Mouse (Mus musculus) myocyte (in vitro differentiated cells): ENCODE results near the gene Ugt1a6a. TPM values are rescaled to one million over a fixed set of nuclear protein-coding genes. Genes with fewer than 3 reads are reported as not detected.
"Not testable (repeated sequence)": the region's sequence is repeated elsewhere in the genome, so short reads cannot be mapped to it uniquely, and the experiment has no call there.

Experiments
- H3K27me3 ChIP-seq: one replicate; pipeline ENCODE4 v1.6.1; 2011; ENCODE audit not compliant: control insufficient read depth, insufficient read depth, insufficient read length
- H3K36me3 ChIP-seq: one replicate; pipeline ENCODE4 v1.6.1; 2011; ENCODE audit not compliant: control insufficient read depth, insufficient read depth
- H3K4me2 ChIP-seq: one replicate; pipeline ENCODE4 v1.6.1; 2011; ENCODE audit warnings: low read depth, control low read depth
- H3K4me3 ChIP-seq: one replicate; pipeline ENCODE4 v1.5.1; 2011; ENCODE audit warnings: mild to moderate bottlenecking, control low read depth, moderate library complexity
- H3K79me2 ChIP-seq: one replicate; pipeline ENCODE4 v1.6.1; 2011; ENCODE audit not compliant: control insufficient read depth, insufficient read depth
- H3ac ChIP-seq: one replicate; pipeline ENCODE4 v1.6.1; 2011; ENCODE audit not compliant: control insufficient read depth, insufficient read length
- CEBPB ChIP-seq: IDR thresholded peaks from 2 replicates; pipeline ENCODE4 v1.6.1; 2011; ENCODE audit warnings: mild to moderate bottlenecking, moderate library complexity; ENCODE audit not compliant: poor library complexity, insufficient read depth, severe bottlenecking
- E2F4 ChIP-seq: IDR thresholded peaks from one replicate; pipeline ENCODE4 v1.6.1; 2011; ENCODE audit warnings: mild to moderate bottlenecking, control low read depth, moderate library complexity; ENCODE audit not compliant: insufficient read depth
- MAX ChIP-seq: IDR thresholded peaks from one replicate; pipeline ENCODE4 v1.6.1; 2011; ENCODE audit warnings: low read depth, mild to moderate bottlenecking, control low read depth
- MYOD1 ChIP-seq, 3 experiments: IDR thresholded peaks; one replicate each; pipeline ENCODE4 v1.6.1; 2011; ENCODE audit warnings: control low read depth in 2 of 3, low read depth in 2 of 3, mild to moderate bottlenecking in 2 of 3, moderate library complexity in 1 of 3; ENCODE audit not compliant: insufficient read length in 2 of 3, control insufficient read depth in 1 of 3
- MYOG ChIP-seq, 3 experiments: IDR thresholded peaks; one replicate each; pipeline ENCODE4 v1.6.1; 2011; ENCODE audit warnings: control low read depth in 2 of 3, low read depth in 2 of 3, mild to moderate bottlenecking in 2 of 3; ENCODE audit not compliant: insufficient read length in 2 of 3, control insufficient read depth in 1 of 3, insufficient read depth in 1 of 3
- POLR2A ChIP-seq: IDR thresholded peaks from one replicate; pipeline ENCODE4 v1.6.1; 2011; ENCODE audit warnings: low read depth, mild to moderate bottlenecking, control low read depth, moderate library complexity; ENCODE audit not compliant: insufficient read length
- POLR2AphosphoS2 ChIP-seq: IDR thresholded peaks from one replicate; pipeline ENCODE4 v1.6.1; 2011; ENCODE audit warnings: low read depth, control low read depth; ENCODE audit not compliant: insufficient read length
- REST ChIP-seq: IDR thresholded peaks from one replicate; pipeline ENCODE4 v1.6.1; 2011; ENCODE audit warnings: mild to moderate bottlenecking, control low read depth, moderate library complexity; ENCODE audit not compliant: insufficient read depth, insufficient read length
- SRF ChIP-seq: IDR thresholded peaks from one replicate; pipeline ENCODE4 v1.6.1; 2011; ENCODE audit warnings: low read depth; ENCODE audit not compliant: control insufficient read depth, insufficient read length
- TCF12 ChIP-seq: IDR thresholded peaks from one replicate; pipeline ENCODE4 v1.6.1; 2011; ENCODE audit warnings: mild to moderate bottlenecking, control low read depth; ENCODE audit not compliant: poor library complexity, insufficient read depth, severe bottlenecking
- TCF3 ChIP-seq: IDR thresholded peaks from one replicate; pipeline ENCODE4 v1.6.1; 2011; ENCODE audit warnings: low read depth, control low read depth; ENCODE audit not compliant: insufficient read length
- USF1 ChIP-seq: IDR thresholded peaks from one replicate; pipeline ENCODE4 v1.6.1; 2011; ENCODE audit warnings: low read depth, mild to moderate bottlenecking, control low read depth, moderate library complexity
- polyA plus RNA-seq: library from polyadenylated mRNA; unstranded; fragments of >200 nt; fragmentation: generic; extraction: Trizol; gene quantifications from one replicate; pipeline ENCODE4 v1.2.1, GENCODE M21; 2012; ENCODE audit warnings: missing spikeins

Gene Ugt1a6a
- 8.9 TPM for polyA plus RNA-seq

DNA sequence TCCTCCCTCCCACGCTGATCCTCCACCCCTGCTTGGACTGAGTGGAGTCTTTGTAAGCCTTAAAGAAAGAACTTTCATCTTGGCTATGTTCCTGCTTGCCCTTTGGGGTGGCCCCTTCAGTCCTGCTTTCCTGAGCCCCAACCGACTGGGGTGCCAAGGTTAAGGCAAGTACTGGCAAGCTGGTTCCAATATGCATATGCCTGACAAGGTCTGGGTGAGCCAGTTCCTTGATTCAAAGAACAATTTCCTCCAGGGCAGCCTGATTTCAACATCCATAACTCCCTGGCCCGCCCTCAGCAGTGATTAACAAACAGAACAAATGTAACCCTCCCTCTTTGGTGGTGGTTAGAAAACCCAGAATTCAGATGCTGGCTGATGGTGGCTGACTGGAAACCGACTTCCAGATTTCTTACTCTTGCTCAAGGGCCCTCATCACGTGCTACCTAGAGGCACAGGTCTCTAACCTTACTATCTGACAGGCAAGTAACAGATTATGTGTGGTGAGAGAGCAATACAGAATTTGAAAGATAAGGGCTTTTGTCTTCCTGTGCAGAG, at the start of gene Ugt1a6a:
Ugt1a6a (plus strand) TSS at position 353 of the 555 bp plus-strand sequence.
- H3ac ChIP-seq, H3K4me3 ChIP-seq, H3K27me3 ChIP-seq, H3K79me2 ChIP-seq, H3K36me3 ChIP-seq: not testable (repeated sequence)
- peak within 1 kb of the TSS; percentile 51 for H3K4me2 ChIP-seq
- TF ChIP-seq POLR2A (peak; percentile 17), CEBPB (peak; percentile 55; the same call in 1 of the 2 replicates)

DNA sequence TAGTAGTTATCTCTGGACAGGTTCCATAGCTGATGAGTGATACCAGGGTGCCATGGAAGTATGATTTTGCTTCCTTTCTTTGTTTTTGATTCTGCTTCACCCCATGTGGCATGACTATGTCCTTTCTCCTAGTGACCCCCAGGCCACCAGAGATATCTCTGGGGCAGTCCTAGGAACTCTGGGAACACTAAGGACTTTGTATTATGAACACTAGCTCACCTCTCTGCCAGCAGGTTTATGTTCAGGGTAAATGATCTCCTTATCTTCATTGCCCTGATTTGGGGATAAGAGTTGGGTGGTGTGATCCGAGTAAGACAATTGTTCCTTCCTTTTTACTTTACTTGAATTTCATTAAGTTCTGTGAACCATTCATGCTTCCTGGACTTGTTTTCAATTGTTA, 48.5 kb upstream of the Ugt1a6a start:
- no peaks in the 10 kb centered on the region for H3K79me2 ChIP-seq
- H3K36me3 ChIP-seq = no peaks in the 10 kb centered on the region
- H3ac ChIP-seq = no peak overlapping the region
- no peaks in the 10 kb centered on the region for H3K27me3 ChIP-seq
- no peak overlapping the region for H3K4me2 ChIP-seq
- no peak overlapping the region for H3K4me3 ChIP-seq
- TF ChIP-seq POLR2A = no peak
- TF ChIP-seq TCF3 = no peak
- TF ChIP-seq CEBPB = no peak
- TF ChIP-seq REST = no peak
- no peak for TF ChIP-seq POLR2AphosphoS2
- no peak for TF ChIP-seq USF1
- no peak for TF ChIP-seq MYOD1 (IDR thresholded peaks at IDR 0.05; ENCODE audit: control insufficient read depth in 1 of 3, insufficient read length in 2 of 3, low read depth in 2 of 3)
- no peak for TF ChIP-seq SRF
- no peak for TF ChIP-seq MYOG (IDR thresholded peaks at IDR 0.05; ENCODE audit: control insufficient read depth in 1 of 3, insufficient read depth in 1 of 3, insufficient read length in 2 of 3, low read depth in 2 of 3)
- no peak for TF ChIP-seq TCF12
- TF ChIP-seq MAX = no peak
- TF ChIP-seq E2F4 = no peak

DNA sequence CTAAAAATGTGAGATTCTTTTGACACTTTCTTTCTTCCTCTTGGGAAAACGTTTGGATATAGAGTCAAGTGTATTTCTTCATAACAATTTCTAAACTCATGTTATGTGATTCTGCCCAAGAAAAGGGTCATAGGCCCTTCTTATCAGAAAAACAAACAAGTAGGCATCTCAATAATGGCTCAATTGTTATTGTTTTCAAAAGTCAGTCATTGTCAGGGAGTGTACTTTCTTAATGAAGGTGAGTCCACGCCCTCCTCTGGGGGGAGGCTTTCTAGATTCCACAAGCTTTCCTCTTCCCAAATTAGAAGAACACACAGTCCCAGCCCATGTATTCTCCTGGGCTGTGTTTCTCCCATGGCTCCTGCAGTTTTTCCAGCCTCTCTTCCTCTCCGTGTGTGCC, 47.1 kb upstream of the Ugt1a6a start, which contains the start of gene Ugt1a8:
Ugt1a8 (plus strand) TSS at position 301 of the 400 bp plus-strand sequence.
- H3K36me3 ChIP-seq = no peaks in the 10 kb centered on the region
- TF ChIP-seq POLR2A (no peak), SRF (no peak), MYOG (IDR thresholded peaks at IDR 0.05; ENCODE audit: control insufficient read depth in 1 of 3, insufficient read depth in 1 of 3, insufficient read length in 2 of 3, low read depth in 2 of 3) (no peak), POLR2AphosphoS2 (no peak), E2F4 (no peak), TCF3 (no peak), MAX (no peak), REST (no peak), TCF12 (no peak), CEBPB (no peak), MYOD1 (IDR thresholded peaks at IDR 0.05; ENCODE audit: control insufficient read depth in 1 of 3, insufficient read length in 2 of 3, low read depth in 2 of 3) (no peak), USF1 (no peak)
- no peak within 1 kb of the TSS for H3K4me2 ChIP-seq
- no peak within 1 kb of the TSS for H3ac ChIP-seq
- H3K4me3 ChIP-seq = no peak within 1 kb of the TSS
- H3K27me3 ChIP-seq = no peaks in the 10 kb centered on the region
- no peaks in the 10 kb centered on the region for H3K79me2 ChIP-seq

DNA sequence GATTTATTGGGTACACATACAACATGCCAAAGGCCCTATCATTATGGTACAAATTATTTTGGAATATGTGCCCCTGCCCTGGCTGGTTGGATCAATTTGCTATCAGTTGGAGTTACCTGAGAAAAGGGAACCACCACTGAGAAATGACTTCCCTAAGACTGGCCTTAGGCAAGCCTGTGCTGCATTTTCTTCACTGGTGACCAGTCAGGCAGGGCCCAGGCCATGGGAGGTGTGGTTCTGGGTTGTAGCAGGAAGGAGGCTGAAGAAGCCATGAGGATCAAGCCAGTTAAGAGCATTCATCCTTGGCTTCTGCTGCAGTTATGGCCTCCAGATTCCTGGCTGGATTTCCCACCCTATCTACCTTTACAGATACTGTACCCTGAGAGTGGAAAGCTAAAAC, 42.3 kb upstream of the Ugt1a6a start:
- H3K27me3 ChIP-seq = no peaks in the 10 kb centered on the region
- no peak overlapping the region for H3K4me2 ChIP-seq
- no peaks in the 10 kb centered on the region for H3K36me3 ChIP-seq
- H3K79me2 ChIP-seq = no peaks in the 10 kb centered on the region
- H3ac ChIP-seq = no peak overlapping the region
- TF ChIP-seq TCF12 (no peak), CEBPB (no peak), POLR2AphosphoS2 (no peak), E2F4 (no peak), USF1 (no peak), TCF3 (no peak), MYOG (IDR thresholded peaks at IDR 0.05; ENCODE audit: control insufficient read depth in 1 of 3, insufficient read depth in 1 of 3, insufficient read length in 2 of 3, low read depth in 2 of 3) (no peak), SRF (no peak), MYOD1 (IDR thresholded peaks at IDR 0.05; ENCODE audit: control insufficient read depth in 1 of 3, insufficient read length in 2 of 3, low read depth in 2 of 3) (no peak), MAX (no peak), REST (no peak)
- H3K4me3 ChIP-seq = no peak overlapping the region

DNA sequence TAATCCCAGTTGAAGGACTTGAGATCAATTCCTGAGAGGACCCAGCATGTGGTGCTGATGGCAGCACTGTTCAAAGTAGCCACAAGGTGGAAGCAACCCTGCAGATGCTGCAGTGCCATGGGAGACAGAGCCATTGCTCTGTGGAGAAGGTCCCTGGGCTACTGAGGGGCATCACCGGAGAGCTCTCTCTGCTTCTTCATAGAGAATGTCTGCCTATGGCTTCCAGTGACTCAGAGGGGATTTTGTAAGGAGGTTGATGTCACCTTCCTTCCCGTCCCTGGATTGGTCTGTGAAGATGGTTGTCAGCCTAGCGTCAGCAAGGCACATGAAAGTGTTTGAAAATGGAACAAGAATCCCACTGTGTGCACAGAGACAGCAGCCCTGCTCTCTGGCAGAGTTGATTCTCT, 40.3 kb upstream of the Ugt1a6a start:
- not testable (repeated sequence) for H3K4me3 ChIP-seq, H3K27me3 ChIP-seq, H3K36me3 ChIP-seq, H3K79me2 ChIP-seq, H3K4me2 ChIP-seq, H3ac ChIP-seq
